In the genomic region with DNA sequence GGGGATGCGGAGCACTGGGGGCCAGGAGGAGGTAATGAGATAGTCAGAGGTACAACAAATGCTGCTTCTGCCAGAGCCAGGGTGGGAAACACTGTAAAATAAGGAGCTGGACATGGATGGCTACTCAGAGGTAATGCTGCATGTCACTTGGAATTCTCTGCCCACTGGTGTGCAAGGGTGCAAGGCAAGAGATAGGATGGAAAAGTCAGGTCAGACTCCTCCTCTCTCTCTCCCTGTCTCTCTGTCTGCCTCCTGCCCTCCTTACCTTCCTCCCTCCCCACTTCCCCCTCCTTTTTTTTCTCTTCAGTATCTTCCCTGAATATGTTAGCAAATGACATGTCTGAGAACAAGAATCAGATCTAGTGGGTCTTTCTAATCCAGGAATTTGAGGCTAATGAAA, we compare ENCODE assay signal across 16 mouse cellular contexts. TPM values are rescaled to one million over a fixed set of nuclear protein-coding genes. Genes with fewer than 3 reads are reported as not detected.
DNase-seq lines count a peak whose midpoint lies in the region; ATAC-seq and TF ChIP-seq lines count a peak whose summit lies in the region.
"Had no signal": no experiment of that assay in that cellular context is flagged by ENCODE, and none has a peak within 500 bp of the region (broad histone marks: within the 10 kb centered on the region; RNA-seq: fewer than 3 reads in every experiment).

No protein-coding gene starts in this region.

- H3K4me3 ChIP-seq in forebrain, postnatal 0 days (ENCODE audit: low read depth, low read length), result peak overlapping the region; percentile 20
- H3K4me3 ChIP-seq in forebrain, embryonic 12.5 days (replicated peaks), result no peak overlapping the region
- H3K4me3 ChIP-seq in midbrain, postnatal 0 days (ENCODE audit: low read depth, low read length), result peak overlapping the region; percentile 11
- no peak overlapping the region for H3K4me3 ChIP-seq in liver, embryonic 12.5 days
- H3K4me3 ChIP-seq: heart, embryonic 12.5 days; liver, embryonic 15.5 days had no signal

- WGBS in forebrain, postnatal 0 days, result 100% methylated on average over 1 of the region's 1 CpGs
- 90% methylated on average over 1 of the region's 1 CpGs for WGBS in forebrain, embryonic 12.5 days
- 92% methylated on average over 1 of the region's 1 CpGs for WGBS in midbrain, postnatal 0 days
- 67% methylated on average over 1 of the region's 1 CpGs for WGBS in liver, embryonic 12.5 days (ENCODE audit: insufficient replicate concordance)

- H3K9ac ChIP-seq in forebrain, postnatal 0 days, result no peak overlapping the region; the same call in 1 of the 2 replicates
- H3K9ac ChIP-seq in forebrain, embryonic 12.5 days, result no peak overlapping the region
- H3K9ac ChIP-seq in midbrain, postnatal 0 days (replicated peaks; ENCODE audit: low read length, poor library complexity, severe bottlenecking), result no peak overlapping the region
- no peak overlapping the region for H3K9ac ChIP-seq in liver, embryonic 12.5 days
- H3K9ac ChIP-seq: heart, embryonic 12.5 days; liver, embryonic 15.5 days had no signal

- peaks cover 3% of the 10 kb centered on the region; the same call in 1 of the 2 replicates for H3K4me1 ChIP-seq in forebrain, postnatal 0 days (ENCODE audit: insufficient read depth)
- peaks cover 22% of the 10 kb centered on the region for H3K4me1 ChIP-seq in forebrain, embryonic 12.5 days
- H3K4me1 ChIP-seq in midbrain, postnatal 0 days (ENCODE audit: insufficient read depth, low read length), result peaks cover 4% of the 10 kb centered on the region; the same call in 1 of the 2 replicates
- no peaks in the 10 kb centered on the region for H3K4me1 ChIP-seq in liver, embryonic 12.5 days
- H3K4me1 ChIP-seq: liver, embryonic 15.5 days had no signal

- H3K27me3 ChIP-seq in forebrain, postnatal 0 days (ENCODE audit: insufficient read depth, low read length), result no peaks in the 10 kb centered on the region
- H3K27me3 ChIP-seq in forebrain, embryonic 12.5 days, result peaks cover 41% of the 10 kb centered on the region
- no peaks in the 10 kb centered on the region for H3K27me3 ChIP-seq in midbrain, postnatal 0 days (ENCODE audit: insufficient read depth, low read length)
- H3K27me3 ChIP-seq in liver, embryonic 12.5 days (replicated peaks), result peaks cover 40% of the 10 kb centered on the region

- peak overlapping the region; percentile 76 for H3K4me2 ChIP-seq in forebrain, postnatal 0 days (ENCODE audit: low read depth)
- no peak overlapping the region for H3K4me2 ChIP-seq in forebrain, embryonic 12.5 days
- peak overlapping the region; percentile 73 for H3K4me2 ChIP-seq in midbrain, postnatal 0 days (ENCODE audit: low read depth, low read length, poor library complexity, severe bottlenecking)
- H3K4me2 ChIP-seq in liver, embryonic 12.5 days, result no peak overlapping the region
- H3K4me2 ChIP-seq: heart, embryonic 12.5 days; liver, embryonic 15.5 days had no signal

- H3K27ac ChIP-seq in forebrain, postnatal 0 days (ENCODE audit: low read depth, low read length), result no peak overlapping the region
- no peak overlapping the region for H3K27ac ChIP-seq in forebrain, embryonic 12.5 days
- H3K27ac ChIP-seq in midbrain, postnatal 0 days (ENCODE audit: low read depth, low read length), result no peak overlapping the region
- H3K27ac ChIP-seq in liver, embryonic 12.5 days, result no peak overlapping the region
- H3K27ac ChIP-seq: liver, embryonic 15.5 days had no signal

- no peak for DNase-seq in forebrain, postnatal 0 days
- DNase-seq in layer of hippocampus, adult 11-12 months (ENCODE audit: low spot score), result peak; percentile 6
- no peak for DNase-seq in layer of hippocampus, adult 9-11 months
- peak; percentile 47 for DNase-seq in brain, adult 2 months (ENCODE audit: low read depth, low spot score)
- DNase-seq in midbrain, postnatal 0 days (ENCODE audit: low spot score), result no peak
- DNase-seq: cerebellum, postnatal 14 days; kidney, postnatal 14 days; lung, postnatal 14 days; thymus, postnatal 14 days had no signal

- no peaks in the 10 kb centered on the region for H3K9me3 ChIP-seq in forebrain, postnatal 0 days (ENCODE audit: low read length)
- H3K9me3 ChIP-seq in forebrain, embryonic 12.5 days, result no peaks in the 10 kb centered on the region
- no peaks in the 10 kb centered on the region for H3K9me3 ChIP-seq in midbrain, postnatal 0 days (ENCODE audit: low read length)
- no peaks in the 10 kb centered on the region for H3K9me3 ChIP-seq in liver, embryonic 12.5 days (replicated peaks)
- H3K9me3 ChIP-seq: heart, embryonic 12.5 days; liver, embryonic 15.5 days had no signal

- H3K36me3 ChIP-seq in forebrain, postnatal 0 days (ENCODE audit: insufficient read depth), result no peaks in the 10 kb centered on the region
- H3K36me3 ChIP-seq in forebrain, embryonic 12.5 days (replicated peaks), result no peaks in the 10 kb centered on the region
- H3K36me3 ChIP-seq in midbrain, postnatal 0 days (ENCODE audit: insufficient read depth, low read length), result no peaks in the 10 kb centered on the region
- H3K36me3 ChIP-seq in liver, embryonic 12.5 days, result no peaks in the 10 kb centered on the region
- H3K36me3 ChIP-seq: heart, embryonic 12.5 days; liver, embryonic 15.5 days had no signal

- TF ChIP-seq CTCF in forebrain, postnatal 0 days (IDR thresholded peaks at IDR 0.05; ENCODE audit: low read depth), result no peak
- no peak for TF ChIP-seq CTCF in midbrain, postnatal 0 days (IDR thresholded peaks at IDR 0.05)

- ATAC-seq in forebrain, postnatal 0 days, result no peak
- no peak for ATAC-seq in forebrain, embryonic 12.5 days (ENCODE audit: low FRiP score)
- no peak for ATAC-seq in midbrain, postnatal 0 days (ENCODE audit: low FRiP score)
- ATAC-seq in liver, embryonic 12.5 days, result no peak

RNA-seq across cellular contexts. Expression of gene Grm7, which starts 3.8 kb away (rescaled TPM):
- total RNA-seq in forebrain, postnatal 0 days (2014; rRNA removed), result 35.9 and 40.7 TPM in 2 replicates
- polyA plus RNA-seq in forebrain, postnatal 0 days (2015; fragmentation: Nextera tagmentation; extraction: Ambion mirVana), result 11.2 and 20.7 TPM in 2 replicates
- polyA plus RNA-seq in forebrain, embryonic 12.5 days (2016; fragmentation: Nextera tagmentation; extraction: Ambion mirVana), result 2.3 and 3.2 TPM in 2 replicates
- 51.9 and 53.1 TPM in 2 replicates for total RNA-seq in midbrain, postnatal 0 days (2014; rRNA removed)
- polyA plus RNA-seq in midbrain, postnatal 0 days (2015; fragmentation: Nextera tagmentation; extraction: Ambion mirVana), result 28.0 and 28.5 TPM in 2 replicates
- 0.10 and 0.24 TPM in 2 replicates for polyA plus RNA-seq in liver, embryonic 12.5 days (2016; fragmentation: Nextera tagmentation; extraction: Ambion mirVana)
- total RNA-seq: hematopoietic stem cell, adult 5-6 weeks; megakaryocyte-erythroid progenitor cell, adult 5-6 weeks had no signal
- polyA plus RNA-seq: liver, embryonic 15.5 days; spleen, adult 2 months had no signal

Comparison
In these comparisons a context has a peak if more than half of its experiments do, and no peak if none do; other contexts are left out.
1. DNase-seq: peak in layer of hippocampus, adult 11-12 months (single experiment) and brain, adult 2 months (single experiment); none in forebrain, postnatal 0 days (single experiment), layer of hippocampus, adult 9-11 months (single experiment) and midbrain, postnatal 0 days (single experiment).
2. H3K4me2 ChIP-seq: peak in forebrain, postnatal 0 days (single experiment) and midbrain, postnatal 0 days (single experiment); none in forebrain, embryonic 12.5 days (single experiment) and liver, embryonic 12.5 days (single experiment).
3. H3K4me3 ChIP-seq: peak in forebrain, postnatal 0 days (single experiment) and midbrain, postnatal 0 days (single experiment); none in forebrain, embryonic 12.5 days (single experiment) and liver, embryonic 12.5 days (single experiment).